Mouse (Mus musculus) G1E (cell line): ENCODE results near the gene Hoxa9.

Source experiments
- CTCF ChIP-seq: IDR thresholded peaks from 2 replicates; pipeline ENCODE4 v1.5.1; 2012; ENCODE audit warnings: low read depth, low read length, inconsistent platforms, mixed read lengths
- GATA1 ChIP-seq: IDR thresholded peaks from 2 replicates; pipeline ENCODE4 v1.6.1; 2012; ENCODE audit warnings: borderline replicate concordance, low read length, inconsistent platforms, mixed read lengths
- GATA2 ChIP-seq: IDR thresholded peaks from 2 replicates; pipeline ENCODE4 v1.6.1; 2012; ENCODE audit warnings: low read depth, low read length, inconsistent platforms, borderline replicate concordance
- POLR2AphosphoS5 ChIP-seq: IDR thresholded peaks from 2 replicates; pipeline ENCODE4 v1.6.1; 2012; ENCODE audit warnings: low read depth, low read length, inconsistent platforms; ENCODE audit not compliant: insufficient replicate concordance
- TAL1 ChIP-seq: conservative IDR thresholded peaks from 2 replicates; pipeline ENCODE4 v1.6.1; 2012; ENCODE audit warnings: low read depth, low read length, inconsistent platforms, mixed read lengths

DNA sequence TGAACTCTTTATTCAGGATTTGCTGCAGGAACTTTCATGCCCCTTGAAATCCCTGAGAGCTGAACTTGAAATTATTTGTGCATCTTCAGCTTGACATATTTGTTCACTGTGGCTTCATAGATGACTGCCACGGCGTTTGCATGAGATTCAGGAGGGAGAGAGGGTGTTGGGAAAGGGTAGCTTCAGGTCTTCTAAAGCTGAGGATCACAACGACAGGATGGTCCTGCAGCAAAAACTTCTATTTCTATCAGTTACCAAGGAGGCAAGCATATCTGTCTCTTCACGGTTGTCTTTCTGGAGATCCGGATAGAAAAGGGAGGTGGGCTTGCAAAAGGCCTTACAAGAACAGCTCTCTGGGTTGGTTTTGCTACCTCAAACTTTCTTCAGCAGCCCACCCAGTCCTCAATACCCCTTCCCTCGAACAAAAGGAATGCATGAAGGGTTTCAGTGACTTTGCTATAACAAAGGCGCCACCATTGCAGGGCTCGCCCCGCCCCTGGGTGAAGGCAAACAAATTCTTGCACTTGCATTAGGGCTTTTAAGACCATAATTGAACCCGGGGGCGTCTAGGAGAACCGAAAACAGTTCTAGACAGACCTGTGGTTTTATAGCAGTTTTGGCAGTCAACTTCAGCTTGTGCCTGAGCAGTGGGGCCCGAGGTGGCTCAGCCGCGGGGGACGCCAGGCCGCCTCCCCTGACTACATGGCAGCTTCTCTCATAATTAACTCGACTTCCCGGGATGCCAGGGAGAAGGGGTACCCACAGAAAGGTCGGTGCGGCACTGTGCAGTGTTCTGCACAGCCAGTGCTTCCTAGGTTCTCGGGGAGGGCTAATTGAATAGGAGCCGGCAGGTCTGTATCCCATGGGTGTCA, 17.1 kb upstream of the Hoxa9 start:
- TF ChIP-seq CTCF (no peak), TAL1 (no peak), GATA1 (no peak), POLR2AphosphoS5 (no peak), GATA2 (no peak)
